Mouse (Mus musculus): ENCODE measurements around the gene Unc50.

Gene Unc50

DNA sequence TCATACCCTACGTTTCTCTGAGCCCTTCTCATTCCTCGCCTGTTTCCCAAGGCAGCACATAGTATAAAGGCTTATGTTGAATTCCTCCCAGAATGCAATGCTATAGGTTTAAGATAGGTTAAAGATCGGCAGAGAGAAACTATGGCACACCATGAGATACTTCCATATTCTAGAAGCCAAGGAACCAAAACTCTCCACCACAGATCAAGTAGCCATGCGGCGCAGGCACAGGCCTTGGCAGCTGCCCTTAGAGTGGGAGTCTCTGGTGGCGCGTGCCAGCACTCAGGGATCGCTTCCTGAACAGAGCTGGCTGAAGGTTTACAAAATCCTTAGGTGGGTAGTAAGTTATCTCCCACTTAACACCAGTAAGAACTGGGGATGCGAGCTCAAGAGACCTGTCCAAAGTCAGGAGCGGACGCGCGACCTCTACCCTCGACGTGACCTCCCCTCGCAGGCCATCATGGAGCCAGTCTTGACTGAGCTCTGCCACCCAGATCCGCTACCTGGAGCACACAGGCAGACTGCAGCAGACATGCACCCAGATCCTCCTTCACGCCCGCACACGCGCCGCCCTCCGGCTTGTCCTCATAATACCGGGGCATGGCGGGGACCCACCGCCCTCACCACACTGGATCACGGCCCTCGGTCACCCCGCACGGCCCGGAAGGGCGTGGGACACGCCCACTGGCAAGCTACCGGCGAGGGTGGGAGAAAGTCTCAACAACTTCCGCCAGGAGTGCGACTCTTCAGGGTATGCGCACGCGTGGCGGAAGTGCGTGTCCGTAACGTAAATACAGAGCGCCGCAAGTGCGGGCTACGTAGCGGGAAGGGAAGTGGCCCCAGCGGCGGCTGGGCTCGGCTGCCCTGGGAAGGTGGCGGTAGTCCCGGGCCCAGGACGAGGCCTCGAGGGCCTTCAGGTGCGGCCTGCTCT, at the start of gene Unc50, which contains the start of gene Coa5:
Gene Unc50 (plus strand): TSS at position 774 of the 931 bp plus-strand sequence.
Gene Coa5 (minus strand): TSS at position 738 of the 931 bp plus-strand sequence.
- DNase-seq, result peak; percentile 95 to 96

DNA sequence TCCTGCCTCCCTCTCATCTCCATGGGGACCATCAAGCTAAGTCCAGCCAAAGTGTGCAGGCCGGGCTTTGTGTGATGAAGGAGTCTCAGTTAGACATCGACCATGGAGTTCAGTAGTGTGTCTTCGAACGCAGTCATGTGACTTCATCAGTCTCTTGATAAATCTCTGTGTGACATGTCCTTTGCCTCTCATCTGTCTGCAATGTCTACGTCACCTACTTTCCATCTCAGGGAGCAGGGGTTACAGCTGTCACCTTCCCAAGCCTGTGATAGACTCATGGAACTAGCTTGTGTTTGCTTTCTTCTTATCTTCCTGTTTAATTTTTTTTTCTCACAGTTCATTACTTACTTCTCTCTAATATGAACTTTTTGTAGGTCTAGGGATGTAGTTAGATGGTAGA, 49.0 kb upstream of the Unc50 start:
- DNase-seq, result no peak

DNA sequence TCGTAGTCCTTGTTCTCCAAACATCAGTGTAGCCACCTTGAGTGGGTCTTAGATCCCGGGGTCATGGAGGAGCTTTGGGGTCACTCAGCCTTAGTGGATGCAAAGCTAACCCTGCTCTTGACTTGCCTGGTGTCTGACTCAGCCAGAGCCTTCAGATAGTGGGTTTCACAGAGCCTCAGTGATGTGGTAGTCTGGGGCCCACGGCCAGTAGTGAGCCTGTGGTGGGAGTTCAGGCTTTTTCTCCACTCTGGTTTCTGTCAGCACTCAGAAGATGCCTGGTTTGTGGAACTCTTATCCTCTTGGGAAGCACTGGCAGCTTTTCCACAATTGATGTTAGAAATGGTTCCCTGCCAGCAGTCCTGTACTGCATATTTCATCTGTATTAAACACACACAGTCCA, 45.6 kb upstream of the Unc50 start:
- DNase-seq, result no peak

DNA sequence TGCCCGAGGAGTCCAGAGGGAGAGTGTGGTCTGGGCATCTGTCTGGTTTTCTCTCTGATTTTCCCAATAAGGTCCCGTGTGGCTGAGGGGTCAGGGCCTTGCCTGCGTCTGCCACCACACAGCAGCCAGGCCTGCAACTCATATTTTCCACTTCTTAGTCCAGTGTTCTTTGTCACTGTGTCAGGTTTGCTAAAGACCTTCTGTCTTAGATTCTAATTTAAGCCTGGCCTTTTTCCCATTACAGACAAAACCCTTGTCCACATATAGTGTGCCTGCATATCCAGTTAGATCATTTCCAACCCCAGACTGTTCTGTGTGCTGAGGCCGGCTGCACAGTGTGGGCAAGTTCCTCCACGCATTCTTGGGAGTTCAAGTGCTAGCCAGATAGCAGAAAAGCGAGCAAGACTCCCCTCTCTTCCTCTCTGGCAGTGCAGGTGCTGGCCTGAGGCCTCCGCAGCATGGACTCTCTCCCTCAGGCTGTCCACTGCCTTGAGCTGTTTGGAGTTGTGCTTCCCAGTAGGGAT, 43.4 kb upstream of the Unc50 start:
- no peak for DNase-seq

DNA sequence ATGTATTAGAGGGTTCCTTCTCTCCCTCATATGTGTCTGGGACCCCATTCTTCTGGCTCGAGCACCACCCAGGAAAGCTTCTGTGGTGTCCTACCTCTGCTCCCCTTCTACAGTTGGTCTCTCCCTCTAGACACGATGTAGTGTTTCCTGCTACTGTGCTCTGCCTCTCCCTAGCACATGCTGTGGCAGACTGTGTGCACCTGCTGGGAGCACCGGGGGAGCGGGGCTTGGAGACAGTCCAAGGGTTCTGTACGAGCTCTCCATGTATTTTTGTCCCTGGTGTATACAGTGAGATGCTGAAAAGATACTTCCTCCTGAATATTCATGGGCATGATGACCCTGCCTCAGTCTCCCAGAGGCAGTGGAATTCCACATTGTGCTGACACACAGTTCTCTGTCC, 36.8 kb upstream of the Unc50 start:
- DNase-seq, result no peak

- DNase-seq, result no peak
Observed at GRCm38 (mm10) chr1:37396481-37396880, 33.5 kb upstream of the Unc50 start.

- no peak for DNase-seq
Observed at GRCm38 (mm10) chr1:37398961-37399360, 31.0 kb upstream of the Unc50 start.

DNA sequence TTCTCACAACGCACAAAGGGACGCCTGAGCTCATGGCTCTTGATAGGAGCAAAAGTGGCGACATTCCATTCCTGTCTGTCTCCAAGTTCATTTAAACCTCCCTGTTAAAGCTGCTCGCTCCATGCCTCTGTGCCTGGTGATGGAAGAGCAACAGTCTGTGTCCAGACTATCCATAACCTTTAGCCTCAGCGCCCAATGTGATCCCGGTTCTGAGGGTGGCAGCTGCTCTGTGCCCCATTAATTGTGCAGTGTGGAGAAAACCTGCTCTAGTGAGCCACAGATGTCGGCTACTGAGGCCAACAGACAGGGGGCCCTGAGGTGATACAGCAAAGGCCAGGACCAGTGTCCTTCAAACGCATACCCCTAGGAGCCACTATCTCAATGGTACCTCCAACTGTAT, 30.2 kb upstream of the Unc50 start:
- no peak for DNase-seq

GRCm38 (mm10) chr1:37401687-37402086, 28.3 kb upstream of the Unc50 start:
- DNase-seq, result peak; percentile 37 to 58

DNA sequence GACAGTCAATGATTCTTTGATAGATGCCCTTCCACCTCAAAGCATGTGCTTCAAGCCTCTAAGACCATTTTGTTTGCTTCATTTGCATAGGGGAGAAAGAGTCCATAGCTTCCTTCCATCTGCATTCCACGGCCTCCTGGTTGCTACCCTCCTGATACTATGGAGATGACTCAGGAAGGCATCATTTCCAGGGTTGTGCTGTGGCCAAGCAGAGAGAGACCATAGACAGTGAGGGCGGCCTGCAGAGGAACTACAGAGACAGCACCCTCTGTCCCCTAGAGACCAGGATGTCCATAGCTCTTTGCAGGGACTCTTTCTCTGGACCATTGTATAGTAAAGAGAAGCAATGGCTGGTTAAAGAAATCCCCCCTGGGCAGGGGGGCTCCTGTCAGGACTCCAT, 24.8 kb upstream of the Unc50 start:
- DNase-seq, result no peak

- no peak for DNase-seq
Observed at GRCm38 (mm10) chr1:37407228-37407627, 22.7 kb upstream of the Unc50 start.

GRCm38 (mm10) chr1:37408059-37408458, 21.9 kb upstream of the Unc50 start:
- no peak for DNase-seq

DNA sequence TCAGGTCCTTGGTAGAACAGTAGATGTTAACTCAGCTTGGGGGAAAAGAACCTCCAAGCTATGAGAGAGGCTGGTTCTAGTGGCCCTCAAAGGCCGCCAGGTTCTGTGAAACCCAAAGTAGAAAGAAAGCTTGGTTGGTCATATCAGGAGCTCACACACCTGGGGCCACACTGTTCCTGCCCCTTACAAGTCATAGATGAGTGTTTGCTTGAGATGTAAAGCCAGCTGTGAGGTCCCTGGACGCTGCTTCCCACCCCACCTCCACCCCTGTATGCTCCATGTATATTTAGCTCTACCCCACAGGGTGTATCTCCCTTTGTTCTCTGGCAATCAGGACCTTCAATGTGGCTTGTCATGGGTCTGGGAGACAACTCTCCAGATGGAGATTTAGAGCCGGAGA, 21.3 kb upstream of the Unc50 start:
- no peak for DNase-seq

DNA sequence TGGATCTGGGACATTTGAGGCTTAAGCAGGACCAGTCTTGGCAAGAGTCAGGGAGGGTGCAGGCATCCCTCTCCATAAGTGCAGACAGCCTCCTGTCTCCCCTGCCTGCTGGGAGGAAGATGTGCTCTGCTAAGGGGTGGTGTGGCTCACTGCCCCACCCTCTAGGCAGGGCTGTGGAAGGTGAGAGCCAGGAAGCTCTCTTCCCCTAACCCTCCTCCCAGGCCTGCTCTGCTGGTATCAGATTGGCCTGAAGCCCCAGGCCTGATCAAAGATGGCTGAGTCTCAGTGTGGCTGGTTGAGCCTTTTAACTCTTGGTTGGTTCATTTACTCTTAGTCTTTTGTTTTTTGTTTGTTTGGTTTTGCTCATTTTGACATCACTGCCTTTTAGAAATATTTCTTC, 20.3 kb upstream of the Unc50 start:
- DNase-seq, result no peak

GRCm38 (mm10) chr1:37415394-37415793, 14.5 kb upstream of the Unc50 start:
- no peak for DNase-seq

GRCm38 (mm10) chr1:37419420-37419819, 10.5 kb upstream of the Unc50 start:
- DNase-seq, result peak; percentile 28 to 44

DNA sequence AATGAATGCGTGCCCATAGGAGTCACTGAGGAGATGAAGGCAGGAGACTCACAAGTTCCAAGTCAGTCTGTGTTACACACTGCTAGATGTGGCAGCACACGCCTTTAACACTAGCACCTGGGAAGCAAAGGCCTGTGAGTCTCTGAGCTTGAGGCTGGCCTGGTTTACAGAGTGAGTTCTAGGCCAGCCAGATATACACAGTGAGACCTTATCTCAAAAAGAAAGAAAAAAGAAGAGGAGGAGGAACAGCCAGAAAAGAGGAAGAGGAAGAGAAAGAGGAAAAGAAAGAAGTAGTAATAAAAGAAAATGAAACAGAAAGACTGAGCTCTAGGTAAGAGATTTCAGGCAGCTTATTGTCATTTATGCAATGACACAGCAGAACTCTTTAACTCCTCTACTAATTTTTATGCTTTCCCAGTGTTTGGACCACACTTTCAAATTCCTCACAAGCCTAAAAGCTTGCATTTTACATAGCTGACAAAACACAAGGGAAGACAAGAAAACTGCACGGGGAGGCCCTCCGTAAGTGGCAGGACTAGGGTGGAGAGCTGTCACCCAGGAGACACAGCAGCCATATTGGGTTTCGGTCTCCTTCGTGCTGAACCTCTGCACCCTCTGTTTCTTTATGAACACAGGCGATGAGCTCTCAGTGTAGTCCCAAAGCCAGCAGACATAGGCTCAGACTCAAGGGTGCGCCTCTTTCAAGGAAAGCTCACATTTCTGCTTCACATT, 2.6 kb upstream of the Unc50 start:
- DNase-seq, result no peak

DNA sequence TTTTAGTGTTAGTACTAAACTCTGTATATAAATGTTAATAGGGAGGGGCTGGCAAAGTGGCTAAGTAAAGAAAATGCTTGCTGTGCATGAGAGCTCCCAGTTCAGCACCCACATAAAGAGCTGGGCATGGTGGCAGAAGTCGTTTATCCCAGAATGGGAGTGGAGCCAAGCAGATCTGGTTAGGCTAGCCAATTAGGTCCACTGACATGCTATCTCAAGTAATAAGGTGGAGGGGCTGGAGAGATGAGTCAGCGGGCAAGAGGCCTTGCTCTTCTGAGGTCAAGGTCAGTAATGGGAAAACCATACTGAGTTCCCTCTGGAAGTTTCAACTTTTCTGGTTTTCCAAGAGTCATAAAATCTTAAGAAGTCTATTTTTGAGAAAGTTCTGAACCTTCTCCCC, 1.0 kb upstream of the Unc50 start:
- DNase-seq, result no peak

DNA sequence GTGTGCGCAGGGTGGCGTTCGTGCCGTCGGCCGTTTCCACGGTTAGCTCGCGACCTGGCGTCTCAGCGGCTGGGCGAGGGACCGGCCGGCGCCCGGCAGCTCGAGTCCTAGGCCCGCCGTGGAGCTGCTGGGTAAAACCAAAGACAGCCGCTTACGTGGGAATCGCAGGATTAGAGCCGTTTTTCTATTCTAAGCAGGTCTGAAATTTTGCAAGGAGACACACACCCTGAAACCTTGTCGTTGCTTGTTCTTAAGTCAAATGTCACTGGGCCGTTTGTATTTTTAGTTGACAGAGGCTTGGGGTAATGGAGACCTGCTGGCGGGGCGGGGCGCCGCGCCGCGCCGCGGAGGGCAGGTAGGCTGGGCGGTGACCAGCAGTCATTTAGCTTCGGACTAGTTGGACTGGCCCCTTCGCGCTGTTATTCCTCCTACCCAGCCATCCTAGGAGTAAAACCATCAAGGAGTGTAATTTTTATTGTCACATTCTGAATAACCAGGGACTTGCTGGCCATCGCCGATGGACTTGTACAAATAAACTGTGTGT, 430 bp downstream of the Unc50 start:
- DNase-seq, result peak in 1 of 2 experiments; percentile 23

GRCm38 (mm10) chr1:37436419-37436818, 6.5 kb downstream of the Unc50 start:
- DNase-seq, result no peak

- no peak for DNase-seq
Observed at GRCm38 (mm10) chr1:37442848-37443835, 13.2 kb downstream of the Unc50 start.
